Mouse (Mus musculus) CH12.LX (cell line): ENCODE results near the gene Kansl3.

ENCODE experiments used
- CHD1 ChIP-seq: IDR thresholded peaks from 2 replicates; pipeline ENCODE4 v1.6.1; 2012; ENCODE audit warnings: low read depth, low read length, improper control_type of control experiment, inconsistent platforms
- CTCF ChIP-seq, 2 experiments: IDR thresholded peaks in 1 of 2; conservative IDR thresholded peaks in 1 of 2; 2 replicates each; pipeline ENCODE4 v1.5.1; 2011 to 2012; ENCODE audit warnings: low read depth in 2 of 2, low read length in 2 of 2, improper control_type of control experiment in 1 of 2, inconsistent platforms in 1 of 2, mild to moderate bottlenecking in 1 of 2, moderate library complexity in 1 of 2
- E2F4 ChIP-seq: IDR thresholded peaks from 2 replicates; pipeline ENCODE4 v1.6.1; 2011; ENCODE audit warnings: low read depth, low read length, improper control_type of control experiment; ENCODE audit not compliant: insufficient replicate concordance
- ELF1 ChIP-seq: IDR thresholded peaks from 2 replicates; pipeline ENCODE4 v1.6.1; 2014; ENCODE audit warnings: low read depth, mild to moderate bottlenecking, inconsistent platforms, low read length, improper control_type of control experiment
- EP300 ChIP-seq: IDR thresholded peaks from 2 replicates; pipeline ENCODE4 v1.6.1; 2011; ENCODE audit warnings: low read length, improper control_type of control experiment
- HCFC1 ChIP-seq: IDR thresholded peaks from 2 replicates; pipeline ENCODE4 v1.6.1; 2012; ENCODE audit warnings: low read depth, mild to moderate bottlenecking, inconsistent platforms, low read length, improper control_type of control experiment
- MAFK ChIP-seq: IDR thresholded peaks from 2 replicates; pipeline ENCODE4 v1.6.1; 2011; ENCODE audit warnings: low read length, improper control_type of control experiment; ENCODE audit not compliant: insufficient replicate concordance
- POLR2A ChIP-seq: IDR thresholded peaks from 2 replicates; pipeline ENCODE4 v1.6.1; 2011; ENCODE audit warnings: low read depth, mild to moderate bottlenecking, improper control_type of control experiment, low read length
- POLR2AphosphoS2 ChIP-seq: IDR thresholded peaks from 2 replicates; pipeline ENCODE4 v1.6.1; 2011; ENCODE audit warnings: low read depth, low read length, improper control_type of control experiment
- RAD21 ChIP-seq: IDR thresholded peaks from 2 replicates; pipeline ENCODE4 v1.6.1; 2011; ENCODE audit warnings: low read depth, mild to moderate bottlenecking, low read length, improper control_type of control experiment, moderate library complexity
- TCF12 ChIP-seq: IDR thresholded peaks from 2 replicates; pipeline ENCODE4 v1.6.1; 2014; ENCODE audit warnings: low read depth, mild to moderate bottlenecking, inconsistent platforms, low read length, improper control_type of control experiment
- UBTF ChIP-seq: IDR thresholded peaks from 2 replicates; pipeline ENCODE4 v1.6.1; 2012; ENCODE audit warnings: low read depth, mild to moderate bottlenecking, inconsistent platforms, low read length, improper control_type of control experiment, moderate library complexity
- USF1 ChIP-seq: IDR thresholded peaks from 2 replicates; pipeline ENCODE4 v1.6.1; 2014; ENCODE audit warnings: low read depth, mild to moderate bottlenecking, inconsistent platforms, low read length, improper control_type of control experiment

- TF ChIP-seq POLR2A = no peak
- TF ChIP-seq UBTF = no peak
- TF ChIP-seq EP300 = no peak
- TF ChIP-seq HCFC1 = no peak
- TF ChIP-seq CHD1 = no peak
- TF ChIP-seq E2F4 = no peak
- no peak for TF ChIP-seq RAD21
- TF ChIP-seq CTCF (conservative IDR thresholded peaks at IDR 0.05 in 1 of 2, IDR thresholded peaks at IDR 0.05 in 1 of 2; ENCODE audit: low read depth in 2 of 2, low read length in 2 of 2) = no peak
- TF ChIP-seq TCF12 = no peak
- no peak for TF ChIP-seq POLR2AphosphoS2
- no peak for TF ChIP-seq USF1
- TF ChIP-seq MAFK = no peak
- no peak for TF ChIP-seq ELF1
These were observed 26.4 kb downstream of the Kansl3 start for GRCm38 (mm10) chr1:36342547-36342946.
